Mouse (Mus musculus): Measurements from ENCODE around the gene Zc2hc1c.

Zc2hc1c gene

DNA sequence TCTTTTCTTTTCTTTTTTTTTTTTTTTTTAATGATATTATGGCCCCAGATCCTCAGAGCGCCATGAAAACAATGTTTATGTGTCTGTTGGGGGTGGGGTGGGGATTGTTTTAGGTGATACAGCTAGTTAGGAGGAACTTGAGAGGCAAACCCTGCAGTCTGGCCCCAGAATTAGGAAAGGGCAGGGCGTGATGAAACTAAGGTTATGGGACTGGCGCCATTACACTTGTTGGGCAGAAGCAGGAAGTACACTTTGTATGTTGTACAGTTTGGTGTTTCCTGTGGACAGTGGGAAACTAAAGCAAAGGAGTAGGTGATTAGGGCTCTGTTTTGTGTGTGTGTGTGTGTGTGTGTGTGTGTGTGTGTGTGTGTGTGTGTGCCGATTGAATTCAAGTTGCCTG is 51.6 kb downstream of the Zc2hc1c start:
- DNase-seq (ENCODE audit: low read depth): peak; percentile 65

DNA sequence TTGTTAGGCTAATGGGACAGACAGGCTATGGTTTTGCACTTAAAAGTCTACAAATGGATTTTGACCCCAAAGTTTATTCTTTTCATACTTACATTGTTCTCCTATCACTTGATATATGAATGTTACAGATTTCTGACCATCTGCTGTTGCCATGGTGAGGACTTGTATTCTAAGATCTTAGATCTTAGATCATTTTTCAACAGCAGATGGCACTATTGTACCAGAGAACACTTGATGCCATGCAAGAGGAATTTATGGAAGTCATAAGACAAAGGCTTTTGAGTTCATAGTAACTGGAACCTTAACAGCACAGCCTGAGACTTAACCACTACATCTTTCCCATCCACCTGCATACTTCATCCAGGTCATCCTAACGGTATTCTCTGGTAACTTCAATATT is 52.7 kb downstream of the Zc2hc1c start:
- DNase-seq (ENCODE audit: low read depth): peak; percentile 68

DNA sequence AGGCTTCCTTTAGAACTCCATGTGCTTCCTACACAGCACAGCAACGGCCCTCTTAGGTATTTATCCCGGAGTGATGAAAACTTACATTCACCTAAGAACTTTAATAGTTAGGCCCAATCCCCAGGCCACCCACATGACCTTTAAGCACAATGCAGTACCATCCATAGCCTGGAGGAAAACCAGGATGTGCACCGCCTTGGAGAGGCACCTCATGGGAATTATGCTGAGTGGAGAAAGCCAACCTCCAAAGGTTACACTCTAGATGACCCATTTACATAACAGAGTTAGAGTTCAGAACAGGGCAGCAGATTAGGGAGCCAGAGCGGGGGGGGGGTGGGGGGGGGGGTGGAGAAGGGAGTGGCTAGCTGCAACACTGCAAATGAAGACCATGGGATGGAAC is 53.9 kb downstream of the Zc2hc1c start:
- no peak for DNase-seq (ENCODE audit: low read depth)

DNA sequence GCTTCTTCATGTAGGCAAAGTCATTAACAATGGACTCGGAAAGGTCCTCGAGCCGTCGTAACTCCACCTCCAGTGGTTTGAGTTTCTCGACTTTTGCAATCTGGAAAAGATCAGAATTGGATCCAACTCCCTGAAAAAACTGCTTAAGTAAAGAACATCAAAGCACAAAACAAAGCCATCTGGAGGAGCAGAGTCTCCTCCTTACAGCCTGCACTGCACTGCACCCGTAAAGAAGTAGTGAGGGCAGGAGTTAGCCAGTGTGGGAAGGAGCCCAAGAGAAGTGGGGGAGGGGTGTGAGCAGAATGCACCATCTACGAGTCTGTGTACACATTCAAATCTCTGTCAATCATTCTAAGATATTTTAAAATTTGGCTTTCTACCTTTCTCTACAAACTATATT is 55.9 kb downstream of the Zc2hc1c start:
- no peak for DNase-seq (ENCODE audit: low read depth)

DNA sequence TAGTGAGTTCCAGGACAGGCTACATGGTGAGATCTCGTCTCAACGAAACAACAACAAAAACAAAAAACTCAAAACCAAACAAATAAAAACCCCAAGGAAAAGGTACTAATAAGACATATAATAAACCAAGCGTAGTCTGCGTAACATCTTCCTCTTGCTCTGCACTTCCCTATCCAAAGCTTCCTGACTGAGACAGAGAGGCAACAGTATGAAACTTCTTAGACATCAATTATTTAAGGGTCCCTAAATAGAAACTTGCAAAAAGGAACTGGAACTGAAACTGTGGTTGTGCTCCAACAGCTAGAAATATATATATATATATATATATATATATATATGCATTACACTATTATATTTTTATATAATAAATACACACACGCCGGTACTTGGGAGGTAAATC is 57.2 kb downstream of the Zc2hc1c start:
- no peak for DNase-seq (ENCODE audit: low read depth)

DNA sequence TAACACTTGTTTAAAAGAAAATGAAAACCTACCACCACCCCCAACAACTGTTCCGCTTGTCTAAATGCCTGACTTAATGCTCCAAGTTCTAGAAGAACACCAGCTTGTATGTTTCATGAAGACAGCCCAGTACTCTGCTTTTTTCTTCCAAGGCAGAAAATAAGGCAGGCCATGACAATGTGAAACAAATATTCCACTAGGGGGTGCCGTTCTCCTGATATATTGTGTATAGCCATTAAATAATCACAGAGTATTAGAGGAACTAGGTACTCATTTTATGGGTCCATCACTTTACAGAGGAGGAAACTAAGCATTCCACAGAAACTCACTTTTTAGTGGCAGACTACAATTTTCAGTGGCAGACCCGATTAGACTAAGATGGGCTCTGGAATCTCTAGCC is 58.0 kb downstream of the Zc2hc1c start:
- DNase-seq (ENCODE audit: low read depth): peak; percentile 66

DNA sequence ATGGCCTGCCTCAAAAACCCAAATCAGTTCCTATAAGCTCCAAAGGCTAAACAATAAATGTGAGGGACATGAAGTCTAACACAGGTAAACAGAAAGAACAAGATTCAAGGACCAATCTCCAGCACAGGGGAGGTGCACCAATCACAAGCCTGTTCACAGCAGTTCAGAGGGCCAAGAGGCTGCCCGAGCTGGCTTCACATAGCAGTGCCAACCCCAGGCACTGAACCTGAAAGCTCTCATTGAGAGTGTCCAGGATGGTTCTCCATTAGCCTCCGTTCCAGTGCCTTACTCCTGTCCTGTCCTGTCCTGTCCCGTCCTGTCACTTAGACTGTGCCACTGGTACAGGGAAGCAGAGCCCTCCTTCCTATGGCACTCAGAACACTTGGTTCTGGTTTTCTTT is 58.8 kb downstream of the Zc2hc1c start:
- DNase-seq (ENCODE audit: low read depth): no peak

DNA sequence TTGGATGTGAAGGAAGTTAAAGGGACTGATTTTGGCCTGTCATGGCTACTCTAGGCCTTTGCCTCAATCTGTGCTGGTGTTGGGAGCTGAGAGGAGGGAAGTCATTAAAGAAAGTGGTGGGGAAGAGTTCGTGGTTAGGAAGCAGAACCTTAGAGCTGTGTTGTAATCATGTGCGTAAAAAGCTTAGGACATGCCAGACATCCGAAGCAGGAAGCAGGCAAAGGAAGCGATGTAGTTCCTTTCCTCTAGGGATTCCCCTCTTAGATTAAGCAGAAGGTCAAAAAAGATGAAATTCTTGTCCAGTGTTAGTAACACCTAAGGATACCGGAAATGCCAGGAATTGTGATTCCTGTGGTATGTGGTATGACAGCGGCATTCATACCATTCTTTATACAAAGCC is 59.9 kb downstream of the Zc2hc1c start:
- no peak for DNase-seq (ENCODE audit: low read depth)

Data from c-Kit-positive CD71-negative TER-119-negative erythroid progenitor cells, embryonic 14.5 days (primary cell).